Mouse (Mus musculus) liver, embryonic 16.5 days (tissue): ENCODE measurements around the gene Gm11937. TPM values are rescaled to one million over a fixed set of nuclear protein-coding genes. Genes with fewer than 3 reads are reported as not detected.
"Not testable (repeated sequence)": the region's sequence is repeated elsewhere in the genome, so short reads cannot be mapped to it uniquely, and the experiment has no call there.

Experiments used
- ATAC-seq: fragments of 200-750 bp; cut with Nextera tagmentation; 2 replicates; pipeline ENCODE4 v1.8.0; 2017; ENCODE audit warnings: low read depth, mild to moderate bottlenecking, moderate number of reproducible peaks, moderate library complexity
- H3K27ac ChIP-seq: fragments of 300-500 bp; sonication (generic); 2 replicates; pipeline ENCODE4 v1.5.1; 2014; ENCODE audit warnings: mild to moderate bottlenecking, low read length
- H3K27me3 ChIP-seq: fragments of 300-500 bp; sonication (generic); 2 replicates; pipeline ENCODE4 v1.6.1; 2014; ENCODE audit warnings: low read depth, low read length, mixed read lengths; ENCODE audit not compliant: control insufficient read depth, insufficient read depth
- H3K36me3 ChIP-seq: fragments of 300-500 bp; sonication (generic); 2 replicates; pipeline ENCODE4 v1.6.1; 2014; ENCODE audit warnings: mild to moderate bottlenecking; ENCODE audit not compliant: control insufficient read depth, insufficient read depth
- H3K4me1 ChIP-seq: fragments of 300-500 bp; sonication (generic); 2 replicates; pipeline ENCODE4 v1.6.1; 2014; ENCODE audit warnings: low read depth, low read length, mixed read lengths; ENCODE audit not compliant: control insufficient read depth
- H3K4me2 ChIP-seq: fragments of 300-500 bp; sonication (generic); 2 replicates; pipeline ENCODE4 v1.6.1; 2014; ENCODE audit warnings: low read depth, low read length, mixed read lengths
- H3K4me3 ChIP-seq: fragments of 300-500 bp; sonication (generic); 2 replicates; pipeline ENCODE4 v1.5.1; 2014; ENCODE audit warnings: low read depth, mild to moderate bottlenecking, low read length
- H3K9ac ChIP-seq: fragments of 300-500 bp; sonication (generic); 2 replicates; pipeline ENCODE4 v1.6.1; 2014; ENCODE audit warnings: low read depth, low read length
- H3K9me3 ChIP-seq: fragments of 300-500 bp; sonication (generic); replicated peaks from 2 replicates; pipeline ENCODE4 v1.6.1; 2016; ENCODE audit warnings: low read length; ENCODE audit not compliant: control insufficient read depth
- WGBS: fragments of 180-500 bp; shearing (Covaris S2); extraction: QIAGEN DNeasy Blood & Tissue Kit; methylation state at CpG from one replicate; pipeline ENCODE4 v1.1.7; 2014; ENCODE audit not compliant: insufficient replicate concordance; 5-methylcytosine and 5-hydroxymethylcytosine counted together
- polyA plus RNA-seq: library from polyadenylated mRNA; unstranded; fragments of >200 nt; fragmentation: Nextera tagmentation; extraction: Ambion mirVana; gene quantifications from 2 replicates; pipeline ENCODE4 v1.2.1, GENCODE M21; 2015

Gm11937 gene
- not detected in 2 replicates for polyA plus RNA-seq

DNA sequence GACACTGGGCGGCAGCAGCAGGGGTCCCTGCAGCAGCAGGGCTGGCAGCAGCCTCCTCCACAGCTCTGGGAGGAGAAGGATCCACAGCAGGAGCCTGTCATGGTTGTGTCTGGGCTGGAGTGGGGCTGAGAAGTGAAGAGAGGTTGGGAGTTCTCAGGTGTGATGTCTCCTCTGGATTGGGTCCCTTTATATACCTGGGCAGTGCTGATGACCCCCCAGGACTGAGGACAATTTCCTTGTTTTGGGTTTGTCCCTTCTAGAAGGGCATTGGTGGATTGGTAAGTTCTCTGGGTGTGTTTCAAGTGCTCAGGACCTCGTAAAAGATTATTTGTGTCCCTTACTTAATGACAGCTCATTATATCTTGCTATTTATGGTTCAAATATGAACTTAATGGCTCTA lies at the start of gene Gm11937:
Gene Gm11937 (minus strand): TSS at position 101 of the 400 bp plus-strand sequence.
- not testable (repeated sequence) for H3K27ac ChIP-seq, H3K4me3 ChIP-seq, H3K4me2 ChIP-seq, H3K27me3 ChIP-seq, H3K4me1 ChIP-seq, H3K9me3 ChIP-seq, H3K9ac ChIP-seq, H3K36me3 ChIP-seq, ATAC-seq
- 43% methylated on average over 2 of the region's 2 CpGs for WGBS

DNA sequence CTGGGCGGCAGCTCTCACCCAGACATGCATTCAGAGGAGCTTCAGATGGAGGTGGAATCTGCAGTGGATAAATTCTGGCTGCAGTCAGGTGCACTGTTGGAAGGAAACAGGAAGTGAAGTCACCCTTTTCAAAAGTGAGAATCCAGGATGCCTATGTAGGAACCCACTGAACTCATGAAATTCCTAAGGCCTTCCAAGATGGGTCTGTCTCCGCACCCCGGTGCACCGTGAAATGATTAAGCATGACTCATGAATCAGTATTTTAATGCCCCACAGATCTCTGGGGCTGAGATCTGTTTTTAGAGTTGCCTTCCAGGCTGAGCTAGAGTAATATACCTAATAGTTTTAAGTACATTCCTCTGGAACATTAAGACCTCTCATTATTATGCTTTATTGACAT lies 49.3 kb upstream of the Gm11937 start:
- WGBS = 78% methylated on average over 4 of the region's 4 CpGs

DNA sequence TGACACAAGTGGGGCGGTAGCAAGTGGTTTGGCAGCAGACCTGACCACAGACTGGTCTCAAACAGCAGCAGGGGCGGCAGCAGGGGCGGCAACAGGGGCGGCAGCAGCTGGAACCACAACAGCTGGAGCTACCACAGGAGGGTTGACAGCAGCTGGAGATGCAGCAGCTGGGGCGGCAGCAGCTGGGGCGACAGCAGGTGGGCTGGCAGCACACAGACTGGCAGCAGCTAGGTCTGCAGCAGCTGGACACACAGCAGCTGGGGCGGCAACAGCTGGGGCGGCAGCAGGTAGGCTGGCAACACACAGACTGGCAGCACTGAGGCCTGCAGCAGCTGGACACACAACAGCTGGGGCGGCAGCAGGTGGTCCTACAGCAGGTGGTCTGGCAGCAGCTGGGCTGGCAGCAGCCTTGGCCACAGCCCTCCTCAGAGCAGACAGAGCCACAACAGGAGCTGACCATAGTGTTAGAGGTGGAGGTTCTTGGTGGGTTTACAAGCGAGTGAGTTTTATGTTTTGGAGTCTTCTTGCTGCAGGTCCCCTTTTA lies 48.5 kb upstream of the Gm11937 start, which contains the start of gene Gm11563:
Gene Gm11563 (minus strand): TSS at position 494 of the 544 bp plus-strand sequence.
- not testable (repeated sequence) for H3K4me3 ChIP-seq, H3K27me3 ChIP-seq, H3K27ac ChIP-seq, H3K4me1 ChIP-seq, H3K36me3 ChIP-seq, H3K9ac ChIP-seq, ATAC-seq, H3K9me3 ChIP-seq, H3K4me2 ChIP-seq
- 53% methylated on average over 10 of the region's 10 CpGs for WGBS

More for the DNA sequence above, 49.3 kb upstream of the Gm11937 start:
- Histone ChIP-seq H3K4me1 (no peaks in the 10 kb centered on the region), H3K4me3 (no peak overlapping the region), H3K27ac (no peak overlapping the region), H3K27me3 (no peaks in the 10 kb centered on the region), H3K36me3 (no peaks in the 10 kb centered on the region), H3K9me3 (no peaks in the 10 kb centered on the region), H3K9ac (no peak overlapping the region), H3K4me2 (no peak overlapping the region)
- ATAC-seq = no peak

DNA sequence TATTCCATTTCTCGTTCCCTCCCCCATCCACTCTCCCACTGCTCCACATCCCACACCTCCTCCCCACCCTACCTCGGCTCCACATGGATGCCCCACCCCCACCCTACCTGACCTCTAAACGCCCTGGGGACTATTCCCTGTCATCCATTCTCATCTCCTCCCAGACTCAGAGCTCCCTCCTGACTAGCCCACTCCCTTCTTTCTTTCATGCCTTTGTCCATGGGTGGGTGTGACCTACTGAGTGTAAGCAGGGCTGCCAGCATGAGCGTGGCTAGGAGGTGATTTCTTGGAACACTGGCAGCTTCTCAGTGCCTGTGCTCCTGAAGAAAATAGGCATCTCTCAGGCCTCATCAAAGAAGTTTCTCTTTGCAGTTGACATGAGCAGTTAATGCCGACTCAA lies 47.1 kb upstream of the Gm11937 start:
- Histone ChIP-seq H3K9ac (no peak overlapping the region), H3K4me3 (no peak overlapping the region), H3K4me2 (no peak overlapping the region), H3K27me3 (no peaks in the 10 kb centered on the region), H3K4me1 (no peaks in the 10 kb centered on the region), H3K27ac (no peak overlapping the region), H3K9me3 (no peaks in the 10 kb centered on the region), H3K36me3 (no peaks in the 10 kb centered on the region)
- WGBS = 40% methylated on average over 5 of the region's 5 CpGs
- ATAC-seq = no peak

DNA sequence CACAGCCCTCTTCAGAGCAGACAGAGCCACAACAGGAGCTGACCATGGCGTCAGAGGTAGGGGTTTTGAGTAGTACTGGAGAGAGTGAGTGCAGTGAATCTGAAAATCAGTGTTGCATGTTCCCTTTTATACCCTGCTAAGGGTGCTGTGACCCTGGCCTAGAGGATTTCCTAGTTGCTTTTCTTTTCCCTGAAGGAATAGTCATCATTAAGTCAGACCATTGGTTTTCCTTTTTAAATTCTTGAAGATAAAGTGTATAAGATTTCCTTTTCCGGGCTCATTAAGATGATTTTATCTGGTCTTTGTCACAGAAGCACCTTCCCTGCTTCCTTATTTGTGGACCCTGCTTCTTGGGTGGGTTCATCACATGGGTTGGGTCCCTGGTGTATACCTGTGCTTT lies 40.1 kb upstream of the Gm11937 start, which contains the start of gene Gm11555:
Gene Gm11555 (minus strand): TSS at position 101 of the 400 bp plus-strand sequence.
- Histone ChIP-seq H3K4me2 (no peak within 1 kb of the TSS), H3K9me3 (no peaks in the 10 kb centered on the region), H3K27me3 (no peaks in the 10 kb centered on the region), H3K4me3 (no peak within 1 kb of the TSS), H3K9ac (no peak within 1 kb of the TSS), H3K4me1 (no peaks in the 10 kb centered on the region), H3K36me3 (no peaks in the 10 kb centered on the region), H3K27ac (no peak within 1 kb of the TSS)
- ATAC-seq = no peak
- 47% methylated on average over 2 of the region's 2 CpGs for WGBS

DNA sequence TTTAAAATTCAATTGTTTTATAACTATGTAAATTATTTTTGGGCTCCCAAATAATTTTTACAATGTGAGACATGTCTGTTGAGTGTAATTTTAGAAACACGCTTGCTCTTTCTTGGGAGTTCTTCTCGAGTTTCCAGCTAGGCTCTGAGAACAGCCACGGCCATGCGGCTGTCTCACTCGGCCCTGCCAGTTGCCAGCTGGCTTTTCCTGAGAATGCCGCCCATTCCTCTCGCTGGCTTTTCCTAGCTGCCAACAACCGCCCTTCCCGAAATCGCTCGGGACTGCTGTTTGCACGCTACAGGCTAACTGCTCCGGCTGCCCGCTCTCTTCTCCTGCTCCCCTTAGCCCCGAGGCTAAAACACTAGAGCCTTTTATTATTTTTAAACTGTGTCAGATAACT lies 36.5 kb upstream of the Gm11937 start:
- Histone ChIP-seq H3K4me2 (no peak overlapping the region), H3K4me3 (no peak overlapping the region), H3K36me3 (no peaks in the 10 kb centered on the region), H3K27me3 (no peaks in the 10 kb centered on the region), H3K9me3 (no peaks in the 10 kb centered on the region), H3K4me1 (no peaks in the 10 kb centered on the region), H3K9ac (no peak overlapping the region), H3K27ac (no peak overlapping the region)
- 75% methylated on average over 15 of the region's 15 CpGs for WGBS
- no peak for ATAC-seq

DNA sequence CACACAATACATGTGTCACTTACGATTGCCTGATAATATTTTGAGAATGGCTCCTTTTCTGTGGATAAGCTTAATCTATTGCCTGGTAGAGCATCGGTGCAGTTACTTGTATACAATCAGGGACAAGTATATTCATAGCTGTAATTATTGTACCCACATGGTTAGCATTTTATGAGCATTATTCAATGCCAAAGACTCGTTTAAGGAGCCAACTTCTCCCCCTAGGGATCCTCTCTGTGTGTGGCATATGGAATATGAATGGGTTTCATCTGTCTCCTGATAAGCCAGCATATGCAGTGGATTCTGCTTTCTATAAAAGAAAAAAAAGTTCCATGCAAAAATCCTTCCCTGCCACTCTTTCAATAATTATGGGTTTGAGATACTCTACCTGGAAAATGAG lies 34.4 kb upstream of the Gm11937 start:
- no peak overlapping the region for H3K4me2 ChIP-seq
- 51% methylated on average over 3 of the region's 3 CpGs for WGBS
- no peak for ATAC-seq
- no peak overlapping the region for H3K4me3 ChIP-seq
- no peaks in the 10 kb centered on the region for H3K36me3 ChIP-seq
- H3K27me3 ChIP-seq = no peaks in the 10 kb centered on the region
- H3K27ac ChIP-seq = no peak overlapping the region
- H3K9me3 ChIP-seq = no peaks in the 10 kb centered on the region
- no peaks in the 10 kb centered on the region for H3K4me1 ChIP-seq
- no peak overlapping the region for H3K9ac ChIP-seq

DNA sequence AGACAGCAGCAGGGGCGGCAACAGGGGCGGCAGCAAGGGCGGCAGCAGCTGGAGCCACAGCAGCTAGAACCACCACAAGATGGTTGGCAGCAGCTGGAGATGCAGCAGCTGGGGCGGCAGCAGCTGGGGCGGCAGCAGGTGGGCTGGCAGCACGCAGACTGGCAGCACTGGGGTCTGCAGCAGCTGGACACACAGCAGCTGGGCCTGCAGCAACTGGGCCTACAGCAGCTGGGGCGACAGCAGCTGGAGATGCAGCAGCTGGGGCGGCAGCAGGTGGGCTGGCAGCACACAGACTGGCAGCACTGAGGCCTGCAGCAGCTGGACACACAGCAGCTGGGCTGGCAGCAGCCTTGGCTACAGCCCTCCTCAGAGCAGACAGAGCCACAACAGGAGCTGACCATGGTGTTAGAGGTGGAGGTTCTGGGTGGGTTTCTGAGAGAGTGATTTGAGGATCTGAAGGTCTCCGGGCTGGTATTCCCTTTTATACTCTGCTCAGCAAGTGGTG lies 33.7 kb upstream of the Gm11937 start, which contains the start of gene Krtap4-7:
Gene Krtap4-7 (minus strand): TSS at position 455 of the 505 bp plus-strand sequence.
- not testable (repeated sequence) for H3K9me3 ChIP-seq, H3K4me3 ChIP-seq, H3K4me2 ChIP-seq, H3K4me1 ChIP-seq, H3K9ac ChIP-seq, H3K27me3 ChIP-seq, H3K27ac ChIP-seq, ATAC-seq, H3K36me3 ChIP-seq
- WGBS = 67% methylated on average over 9 of the region's 9 CpGs

DNA sequence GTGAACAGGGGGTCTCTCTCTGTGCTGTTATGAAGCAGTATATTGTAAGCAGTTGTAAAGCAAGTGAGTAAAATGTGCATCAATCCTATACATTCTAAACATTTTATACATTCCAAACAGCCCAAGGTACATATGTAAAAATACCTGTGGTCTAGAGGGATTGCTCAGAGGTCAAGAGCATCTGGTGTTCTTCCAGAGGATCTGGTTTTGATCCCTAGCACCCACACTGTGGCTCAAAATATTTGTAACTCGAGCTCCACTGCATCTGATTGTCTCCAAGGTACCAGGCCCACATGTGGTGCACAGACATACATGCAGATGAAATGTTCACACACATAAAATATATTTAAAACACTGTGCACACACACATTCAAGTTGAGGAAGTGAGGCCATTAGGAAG lies 30.9 kb upstream of the Gm11937 start:
- H3K4me2 ChIP-seq = no peak overlapping the region
- H3K27ac ChIP-seq = no peak overlapping the region
- no peaks in the 10 kb centered on the region for H3K36me3 ChIP-seq
- no peak overlapping the region for H3K9ac ChIP-seq
- no peak overlapping the region for H3K4me3 ChIP-seq
- H3K4me1 ChIP-seq = no peaks in the 10 kb centered on the region
- no peak for ATAC-seq
- no peaks in the 10 kb centered on the region for H3K27me3 ChIP-seq
- WGBS = 18% methylated on average over 1 of the region's 1 CpGs
- no peaks in the 10 kb centered on the region for H3K9me3 ChIP-seq
